Mouse (Mus musculus) midbrain, embryonic 16.5 days (tissue): ENCODE data around the gene Ankub1. TPM values are rescaled to one million over a fixed set of nuclear protein-coding genes. Genes with fewer than 3 reads are reported as not detected.

Source experiments
- ATAC-seq: fragments of 200-750 bp; cut with Nextera tagmentation; 2 replicates; pipeline ENCODE4 v1.8.0; 2017; ENCODE audit warnings: moderate TSS enrichment
- H3K27ac ChIP-seq: fragments of 300-500 bp; sonication (generic); 2 replicates; pipeline ENCODE4 v1.5.1; 2014; ENCODE audit warnings: mild to moderate bottlenecking, low read length, mixed read lengths
- H3K27me3 ChIP-seq: fragments of 300-500 bp; sonication (generic); 2 replicates; pipeline ENCODE4 v1.6.1; 2014; ENCODE audit warnings: low read depth, low read length, mixed read lengths; ENCODE audit not compliant: control insufficient read depth, insufficient read depth
- H3K36me3 ChIP-seq: fragments of 300-500 bp; sonication (generic); 2 replicates; pipeline ENCODE4 v1.6.1; 2014; ENCODE audit warnings: mild to moderate bottlenecking, low read length, moderate library complexity, mixed read lengths; ENCODE audit not compliant: control insufficient read depth, insufficient read depth
- H3K4me1 ChIP-seq: fragments of 300-500 bp; sonication (generic); 2 replicates; pipeline ENCODE4 v1.6.1; 2014; ENCODE audit warnings: mild to moderate bottlenecking, low read length, mixed read lengths; ENCODE audit not compliant: control insufficient read depth, insufficient read depth
- H3K4me2 ChIP-seq: fragments of 300-500 bp; sonication (generic); 2 replicates; pipeline ENCODE4 v1.6.1; 2014; ENCODE audit warnings: mild to moderate bottlenecking, low read length, mixed read lengths
- H3K4me3 ChIP-seq: fragments of 300-500 bp; sonication (generic); 2 replicates; pipeline ENCODE4 v1.5.1; 2014; ENCODE audit warnings: low read depth, mild to moderate bottlenecking, low read length, moderate library complexity, mixed read lengths
- H3K9ac ChIP-seq: fragments of 300-500 bp; sonication (generic); 2 replicates; pipeline ENCODE4 v1.6.1; 2014; ENCODE audit warnings: low read depth, low read length, mixed read lengths
- H3K9me3 ChIP-seq: fragments of 300-500 bp; sonication (generic); replicated peaks from 2 replicates; pipeline ENCODE4 v1.6.1; 2014; ENCODE audit warnings: mild to moderate bottlenecking, low read length, mixed read lengths; ENCODE audit not compliant: control insufficient read depth, poor library complexity, severe bottlenecking
- WGBS: fragments of 180-500 bp; shearing (Covaris S2); extraction: QIAGEN DNeasy Blood & Tissue Kit; methylation state at CpG from one replicate; pipeline ENCODE4 v1.1.7; 2014; 5-methylcytosine and 5-hydroxymethylcytosine counted together
- polyA plus RNA-seq: library from polyadenylated mRNA; unstranded; fragments of >200 nt; fragmentation: Nextera tagmentation; extraction: Ambion mirVana; gene quantifications from 2 replicates; pipeline ENCODE4 v1.2.1, GENCODE M21; 2015

The Ankub1 gene
- 0.17 and 0.28 TPM in 2 replicates for polyA plus RNA-seq

GRCm38 (mm10) chr3:57692719-57693118 lies at the start of gene Ankub1:
Ankub1 (minus strand) TSS chr3:57692799.
- no peak within 1 kb of the TSS for H3K4me3 ChIP-seq
- no peak within 1 kb of the TSS for H3K27ac ChIP-seq
- 46% methylated on average over 2 of the region's 2 CpGs for WGBS
- no peak for ATAC-seq
- H3K4me1 ChIP-seq = no peaks in the 10 kb centered on the region
- no peaks in the 10 kb centered on the region for H3K36me3 ChIP-seq
- H3K9ac ChIP-seq = no peak within 1 kb of the TSS
- H3K4me2 ChIP-seq = no peak within 1 kb of the TSS
- no peaks in the 10 kb centered on the region for H3K9me3 ChIP-seq
- no peaks in the 10 kb centered on the region for H3K27me3 ChIP-seq

- peaks cover 25% of the 10 kb centered on the region for H3K4me1 ChIP-seq
- H3K36me3 ChIP-seq = no peaks in the 10 kb centered on the region
- no peak for ATAC-seq
- no peak overlapping the region for H3K4me3 ChIP-seq
- 88% methylated on average over 1 of the region's 1 CpGs for WGBS
- no peak overlapping the region for H3K9ac ChIP-seq
- H3K4me2 ChIP-seq = no peak overlapping the region
- no peaks in the 10 kb centered on the region for H3K27me3 ChIP-seq
- no peaks in the 10 kb centered on the region for H3K9me3 ChIP-seq
- no peak overlapping the region for H3K27ac ChIP-seq
Observed at GRCm38 (mm10) chr3:57739830-57740229, 47.2 kb upstream of the Ankub1 start.

DNA sequence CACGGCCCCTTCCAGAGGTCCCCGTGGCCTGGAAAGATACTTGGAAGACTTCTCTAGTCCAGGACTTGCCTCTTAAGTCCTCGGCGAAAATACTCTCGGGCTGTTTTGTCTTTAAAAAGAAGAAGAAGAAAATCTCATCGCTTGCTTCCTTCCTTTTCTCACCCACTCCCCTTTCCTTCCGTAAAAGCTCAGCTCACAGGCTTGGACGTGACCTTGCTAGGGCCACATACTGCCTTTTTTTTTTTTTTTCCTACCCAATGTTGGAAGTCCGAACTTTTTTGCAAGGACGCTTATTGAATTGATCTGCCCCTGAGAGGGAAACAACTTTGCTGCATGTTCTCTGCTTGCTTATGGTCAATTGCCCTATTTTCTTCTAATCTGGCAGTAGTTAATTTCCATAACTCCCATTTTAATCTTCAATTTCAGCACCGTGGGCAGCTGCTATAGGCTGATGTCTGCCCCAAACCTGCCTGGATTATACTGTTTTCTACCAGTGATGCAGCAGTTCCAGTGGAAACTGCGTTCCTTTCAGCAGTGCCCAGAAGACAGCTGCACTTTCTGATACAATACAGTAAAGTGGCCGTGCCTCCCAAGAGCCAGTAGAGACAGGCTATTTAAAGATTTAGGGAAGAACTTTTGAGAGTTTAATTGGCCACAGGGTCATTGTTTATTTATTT lies 44.0 kb upstream of the Ankub1 start:
- Histone ChIP-seq H3K27ac (peak overlapping the region; percentile 87), H3K9me3 (no peaks in the 10 kb centered on the region), H3K27me3 (no peaks in the 10 kb centered on the region), H3K36me3 (no peaks in the 10 kb centered on the region), H3K4me3 (peak overlapping the region; percentile 71), H3K4me2 (peak overlapping the region; percentile 78), H3K4me1 (peaks cover 22% of the 10 kb centered on the region), H3K9ac (peak overlapping the region; percentile 71)
- no peak for ATAC-seq
- 2% methylated on average over 13 of the region's 13 CpGs for WGBS

DNA sequence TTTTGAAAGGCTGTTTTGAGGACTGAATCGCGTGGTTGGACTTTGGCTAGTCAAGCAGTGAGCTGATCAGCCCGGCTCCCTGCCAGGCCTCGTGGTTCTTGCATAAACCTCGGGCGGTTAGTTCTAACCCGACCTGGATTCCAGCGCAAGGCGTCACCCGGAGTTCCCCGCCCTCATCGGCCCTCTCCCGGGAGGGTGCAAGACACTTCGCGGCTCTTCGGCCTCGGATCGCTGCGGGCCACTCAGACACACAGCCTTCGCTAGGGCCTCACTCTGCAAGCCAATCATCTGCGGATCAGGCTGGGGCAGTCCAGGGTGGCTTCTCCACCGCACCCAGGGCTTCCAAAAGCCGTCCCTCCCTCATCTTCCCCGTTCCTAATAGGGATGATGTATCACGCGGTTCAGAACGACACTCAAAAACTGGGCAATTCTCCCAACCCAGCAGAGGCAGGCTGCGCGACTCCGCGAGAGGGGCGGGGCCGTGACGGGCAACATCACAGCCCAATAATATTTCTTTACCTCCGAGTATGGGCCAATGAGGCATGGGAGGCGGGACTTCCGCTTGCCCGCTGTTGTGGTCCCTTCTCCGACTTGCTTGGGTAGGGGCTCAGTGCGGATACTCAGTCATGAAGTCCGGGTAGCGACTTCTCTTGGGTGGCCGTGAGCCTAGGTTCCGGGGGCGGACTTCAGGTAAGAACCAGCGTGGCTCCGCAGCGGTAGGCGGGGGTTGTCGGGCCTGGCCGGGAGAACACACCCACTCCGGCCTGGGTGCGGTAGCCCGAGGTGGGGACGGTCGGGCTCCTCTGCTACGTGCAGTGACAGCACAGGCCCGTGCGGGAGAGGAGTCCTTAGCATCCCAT lies 43.1 kb upstream of the Ankub1 start, which contains the start of gene Rnf13:
Gene Rnf13, plus strand, starts transcription at position 552 of the 860 bp plus-strand sequence.
- Histone ChIP-seq H3K27ac (peak within 1 kb of the TSS; percentile 87), H3K4me1 (peaks cover 22% of the 10 kb centered on the region), H3K4me2 (peak within 1 kb of the TSS; percentile 78), H3K36me3 (no peaks in the 10 kb centered on the region), H3K9ac (peak within 1 kb of the TSS; percentile 71), H3K27me3 (no peaks in the 10 kb centered on the region), H3K9me3 (no peaks in the 10 kb centered on the region), H3K4me3 (peak within 1 kb of the TSS; percentile 71)
- ATAC-seq = peak; percentile 100
- WGBS = under 1% methylated on average over 54 of the region's 59 CpGs

DNA sequence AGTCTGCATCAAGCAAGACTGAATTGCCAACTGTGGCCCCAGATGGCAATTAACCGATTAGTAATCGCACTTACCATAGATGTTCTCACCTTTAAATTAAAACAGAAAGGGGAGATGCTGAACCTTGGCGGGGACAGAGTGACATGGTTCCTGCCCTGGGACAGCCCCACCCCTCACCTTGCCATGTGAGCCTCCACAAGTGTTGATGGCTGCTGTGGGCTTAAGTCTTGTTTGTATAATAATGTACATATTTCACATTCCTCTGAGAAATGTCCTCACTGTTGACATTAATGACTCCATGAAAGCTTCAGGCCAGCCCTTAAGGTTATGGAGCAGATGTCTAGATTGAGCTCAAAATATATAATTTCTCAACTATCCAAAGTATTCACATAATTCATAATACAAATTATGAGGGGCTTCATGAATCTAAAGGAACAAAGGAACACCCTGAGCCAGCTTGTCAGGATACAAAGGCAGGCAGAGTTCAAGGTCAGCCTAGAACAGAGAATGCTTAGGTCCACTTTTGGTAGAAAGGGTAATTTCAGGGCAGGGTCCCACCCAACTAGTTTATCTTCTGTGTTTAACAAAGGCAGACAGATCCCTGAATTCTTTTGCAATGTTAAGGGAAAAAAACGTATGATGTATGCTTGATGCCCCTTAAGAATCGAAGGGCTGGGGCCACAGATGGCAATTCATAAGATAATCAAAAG lies 39.8 kb upstream of the Ankub1 start:
- ATAC-seq = no peak
- H3K36me3 ChIP-seq = no peaks in the 10 kb centered on the region
- H3K4me3 ChIP-seq = no peak overlapping the region
- H3K9me3 ChIP-seq = no peaks in the 10 kb centered on the region
- H3K4me1 ChIP-seq = peaks cover 13% of the 10 kb centered on the region
- 78% methylated on average over 5 of the region's 5 CpGs for WGBS
- no peaks in the 10 kb centered on the region for H3K27me3 ChIP-seq
- no peak overlapping the region for H3K4me2 ChIP-seq
- no peak overlapping the region for H3K9ac ChIP-seq
- H3K27ac ChIP-seq = no peak overlapping the region

- Histone ChIP-seq H3K27me3 (no peaks in the 10 kb centered on the region), H3K4me3 (no peak overlapping the region), H3K4me1 (no peaks in the 10 kb centered on the region), H3K4me2 (no peak overlapping the region), H3K36me3 (no peaks in the 10 kb centered on the region), H3K9ac (no peak overlapping the region), H3K27ac (no peak overlapping the region), H3K9me3 (no peaks in the 10 kb centered on the region)
- no peak for ATAC-seq
- 93% methylated on average over 6 of the region's 6 CpGs for WGBS
Observed at GRCm38 (mm10) chr3:57714151-57714550, 21.6 kb upstream of the Ankub1 start.

- 95% methylated on average over 9 of the region's 9 CpGs for WGBS
- no peaks in the 10 kb centered on the region for H3K4me1 ChIP-seq
- no peak for ATAC-seq
Observed at GRCm38 (mm10) chr3:57696779-57697178, 4.2 kb upstream of the Ankub1 start.

GRCm38 (mm10) chr3:57696249-57696648 lies 3.6 kb upstream of the Ankub1 start:
- Histone ChIP-seq H3K9ac (no peak overlapping the region), H3K4me1 (no peaks in the 10 kb centered on the region), H3K9me3 (no peaks in the 10 kb centered on the region), H3K36me3 (no peaks in the 10 kb centered on the region), H3K27ac (no peak overlapping the region), H3K4me3 (no peak overlapping the region), H3K27me3 (no peaks in the 10 kb centered on the region), H3K4me2 (no peak overlapping the region)
- ATAC-seq = no peak
- 89% methylated on average over 4 of the region's 4 CpGs for WGBS

More at GRCm38 (mm10) chr3:57696779-57697178, 4.2 kb upstream of the Ankub1 start:
- Histone ChIP-seq H3K27me3 (no peaks in the 10 kb centered on the region), H3K36me3 (no peaks in the 10 kb centered on the region), H3K27ac (no peak overlapping the region), H3K4me2 (no peak overlapping the region), H3K4me3 (no peak overlapping the region), H3K9me3 (no peaks in the 10 kb centered on the region), H3K9ac (no peak overlapping the region)
